Mouse (Mus musculus): ENCODE measurements around the gene Fbxo30.
A peak's percentile ranks its signal among the peaks of the same experiment; 100 is the strongest.

Gene Fbxo30

DNA sequence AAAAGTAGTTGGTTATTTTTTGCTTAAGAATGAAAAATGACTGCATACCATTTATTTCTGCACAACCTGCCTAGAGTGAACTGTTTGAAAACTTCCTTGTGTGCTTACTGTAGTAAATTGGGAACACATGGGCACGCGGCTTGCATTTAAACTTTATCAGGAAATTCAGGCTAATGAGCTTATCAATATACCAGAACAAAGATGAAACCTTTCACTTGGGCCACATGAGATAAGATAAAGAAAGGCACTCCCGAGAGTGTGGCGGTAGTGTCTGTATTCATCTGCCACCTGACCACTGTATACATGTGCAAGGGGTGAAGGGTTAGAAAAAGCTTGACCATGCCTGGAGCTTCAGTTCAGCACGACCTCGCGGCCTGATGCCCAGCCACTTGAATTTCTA lies 41.2 kb downstream of the Fbxo30 start:
- DNase-seq (ENCODE audit: low spot score in 2 of 2), result no peak

DNA sequence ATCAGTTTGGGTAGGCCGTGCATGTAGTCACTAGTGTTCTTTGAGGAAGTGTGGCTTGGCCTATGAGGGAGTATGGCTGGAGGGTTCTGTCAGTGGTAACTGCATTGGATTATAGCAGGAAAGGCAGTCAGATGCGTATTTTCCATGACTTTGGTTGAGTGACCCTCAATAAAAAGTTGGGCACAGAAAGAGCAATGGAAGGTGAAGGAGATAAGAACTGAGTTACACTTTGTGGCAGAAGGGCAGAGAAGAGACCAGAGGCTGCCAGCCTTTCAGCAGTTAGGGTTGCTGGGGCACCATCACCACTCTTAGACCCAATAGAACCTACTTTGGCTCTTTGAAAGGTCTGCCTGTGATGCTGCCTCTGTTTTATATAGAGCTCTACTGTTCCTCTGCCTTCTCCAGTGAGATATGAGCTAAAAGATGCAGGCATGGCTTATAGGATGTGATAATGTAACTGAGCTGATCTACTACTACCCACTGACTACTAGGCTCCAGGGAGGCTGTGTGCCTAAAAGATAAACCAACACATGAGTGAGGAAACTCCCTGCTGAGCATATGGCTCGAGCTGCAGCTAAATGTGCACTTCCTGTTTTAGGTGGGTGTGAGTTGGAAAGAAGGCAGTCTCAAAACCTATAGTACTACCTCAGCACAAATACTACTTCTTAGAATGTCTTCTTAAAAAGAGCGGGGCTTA lies 42.2 kb downstream of the Fbxo30 start:
- peak in 1 of 2 experiments; percentile 44 for DNase-seq (ENCODE audit: low spot score in 2 of 2)

DNA sequence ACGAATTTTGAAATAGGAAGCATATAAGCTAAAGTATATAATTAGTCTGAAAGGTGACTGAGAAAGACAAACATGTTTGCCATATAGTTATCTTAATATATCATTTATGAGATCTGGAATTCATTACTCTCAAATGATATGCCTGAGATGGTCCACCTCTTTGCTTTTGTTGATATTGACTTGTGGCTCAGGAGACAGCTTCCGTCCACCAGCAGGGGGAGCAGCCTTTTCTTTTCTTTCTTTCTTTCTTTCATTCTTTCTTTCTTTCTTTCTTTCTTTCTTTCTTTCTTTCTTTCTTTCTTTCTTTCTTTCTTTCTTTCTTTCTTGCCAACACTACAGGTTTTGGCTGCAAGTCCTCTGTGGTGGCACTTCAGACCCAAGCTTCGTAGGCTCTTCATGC lies 45.4 kb downstream of the Fbxo30 start:
- DNase-seq (ENCODE audit: low spot score in 2 of 2), result no peak

DNA sequence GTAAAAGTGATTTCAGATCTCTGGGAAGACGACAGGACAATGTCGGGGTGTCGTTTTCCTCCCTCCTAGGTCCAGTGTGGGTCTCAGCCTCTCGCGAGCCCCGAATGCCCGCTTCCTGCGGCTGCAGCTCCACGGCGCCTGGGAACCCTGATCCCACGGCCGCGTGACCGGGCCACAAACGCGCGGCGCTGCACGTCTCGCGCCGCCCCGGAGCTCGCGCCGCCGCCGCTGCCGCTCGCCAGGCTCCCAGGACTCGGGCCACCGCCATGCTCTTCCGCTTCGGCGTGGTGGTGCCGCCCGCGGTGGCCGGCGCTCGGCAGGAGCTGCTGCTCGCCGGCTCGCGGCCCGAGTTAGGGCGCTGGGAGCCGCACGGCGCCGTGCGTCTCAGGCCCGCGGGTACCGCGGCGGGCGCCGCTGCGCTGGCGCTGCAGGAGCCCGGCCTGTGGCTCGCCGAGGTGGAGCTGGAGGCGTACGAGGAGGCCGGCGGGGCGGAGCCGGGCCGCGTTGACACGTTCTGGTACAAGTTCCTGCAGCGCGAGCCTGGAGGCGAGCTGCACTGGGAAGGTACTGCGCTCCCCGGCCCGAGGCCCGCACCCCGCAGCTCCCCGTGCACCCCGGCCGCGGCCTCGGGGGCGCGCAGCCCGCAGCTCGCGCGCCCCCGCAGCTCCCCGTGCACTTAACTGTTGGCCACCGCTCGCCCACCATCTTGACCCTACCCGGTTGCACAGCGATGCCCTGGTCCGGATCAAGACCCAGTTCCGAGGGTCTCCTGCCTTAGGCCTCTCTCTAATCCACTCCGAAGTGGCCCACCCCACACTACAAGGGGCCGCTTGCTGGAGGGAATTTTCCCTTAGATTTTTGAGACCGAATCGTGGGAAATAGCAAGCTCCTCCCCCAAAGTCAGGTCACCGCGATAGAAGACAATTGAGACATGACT lies 62.3 kb downstream of the Fbxo30 start, which contains the start of gene Epm2a:
Gene Epm2a (plus strand): TSS at position 200 of the 937 bp plus-strand sequence.
- peak in 1 of 2 experiments; percentile 71 for DNase-seq (ENCODE audit: low spot score in 2 of 2)

DNA sequence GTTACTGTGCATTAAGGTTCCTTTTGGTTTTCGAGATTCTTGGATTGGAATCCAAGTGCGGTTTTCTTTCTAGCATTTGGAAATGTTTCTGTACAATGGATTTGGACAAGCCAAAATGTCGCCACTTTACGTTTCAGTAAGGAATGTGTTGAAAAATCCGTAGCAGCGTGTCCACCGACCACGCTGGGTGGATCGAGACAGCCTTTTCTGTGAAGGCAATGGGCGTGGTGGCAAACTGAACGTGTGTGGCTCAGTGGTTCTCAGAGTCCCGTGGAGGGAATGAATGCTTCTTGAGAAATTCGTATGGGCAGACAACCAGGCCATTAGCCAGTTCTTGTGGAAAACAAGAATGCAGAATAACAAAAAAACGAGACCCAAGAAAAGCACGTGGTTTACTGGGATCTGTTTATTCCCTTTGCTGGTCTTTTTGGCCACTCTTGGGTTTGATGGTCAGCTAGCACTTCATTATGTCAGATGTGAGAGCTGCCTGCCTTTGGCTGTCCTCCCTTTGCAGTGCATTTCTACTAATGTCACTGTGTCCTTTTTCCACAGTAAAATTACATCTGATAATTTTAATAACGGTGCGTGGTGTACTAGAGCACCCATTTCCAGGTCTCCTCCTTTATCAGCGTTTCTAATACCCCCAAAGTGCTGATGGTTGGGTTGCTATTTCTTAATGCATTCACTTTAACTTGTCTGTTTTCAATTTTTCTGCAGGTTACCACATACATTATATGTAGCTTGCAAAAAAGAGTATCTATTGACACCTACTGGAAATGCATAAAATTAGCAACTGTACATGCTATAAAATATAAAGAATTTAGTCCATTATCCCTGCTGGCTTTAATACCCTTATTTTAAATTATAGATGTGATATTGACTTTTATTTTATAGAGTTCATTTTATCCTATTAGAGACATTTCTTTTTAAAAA lies 63.7 kb downstream of the Fbxo30 start:
- DNase-seq (ENCODE audit: low spot score in 2 of 2), result no peak

All from left cerebral cortex, adult 9 months (tissue).